Mouse (Mus musculus) erythroblast, embryonic 14.5 days (primary cell): ENCODE results near the gene Itch.

Experiments
- GATA1 ChIP-seq: IDR thresholded peaks from 2 replicates; pipeline ENCODE4 v1.6.1; 2012; ENCODE audit warnings: low read length, inconsistent platforms, mixed read lengths
- TAL1 ChIP-seq: IDR thresholded peaks from 3 replicates; pipeline ENCODE4 v1.6.1; 2012; ENCODE audit warnings: low read length, inconsistent platforms, mixed read lengths

DNA sequence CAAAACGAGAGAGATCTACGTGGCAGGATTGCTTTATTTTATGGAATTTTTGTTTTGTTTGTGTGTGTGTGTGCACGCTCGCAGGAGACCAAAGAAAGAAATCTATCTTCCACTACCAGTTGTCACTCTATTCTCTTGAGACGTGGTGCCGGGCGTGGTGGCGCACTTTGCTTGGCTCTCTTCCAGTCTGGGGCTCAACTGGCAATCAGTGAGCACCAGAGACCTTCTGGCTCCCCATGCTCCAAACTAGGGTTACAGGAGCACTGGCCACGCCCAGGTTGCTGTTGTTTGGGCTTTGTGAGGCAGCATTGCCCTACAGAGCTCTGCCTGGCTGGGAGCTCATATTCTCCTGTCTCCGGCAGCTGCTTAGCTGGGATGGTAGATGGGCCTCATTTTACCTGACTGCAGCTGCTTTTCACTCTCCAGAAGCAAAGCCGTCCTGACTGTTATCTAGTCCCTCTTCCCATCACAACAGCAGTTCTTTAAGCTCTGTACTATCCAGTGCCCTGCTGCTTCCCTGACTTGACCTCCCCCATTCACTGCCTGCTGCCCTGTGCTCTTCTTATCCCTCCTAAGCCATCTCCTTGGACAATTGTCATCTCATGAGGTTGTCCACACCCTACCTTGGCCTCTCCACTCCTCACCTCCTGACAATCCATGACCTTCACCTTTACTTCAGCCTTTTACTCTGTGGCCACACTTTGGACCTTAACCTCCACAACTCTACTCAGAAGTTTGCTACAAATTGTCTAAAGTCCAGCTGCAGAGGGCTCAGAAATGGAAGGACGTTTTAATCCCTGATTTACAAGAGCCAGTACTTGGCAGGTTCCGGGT lies 42.2 kb upstream of the Itch start:
- TF ChIP-seq GATA1 (no peak), TAL1 (peak; percentile 31; the same call in 1 of the 3 replicates)
